Mouse (Mus musculus) bone marrow, adult 2 months (tissue): ENCODE results near the gene Jmjd1c.

Source experiments
- CTCF ChIP-seq: fragments of 200-500 bp; IDR thresholded peaks from 2 replicates; pipeline ENCODE4 v1.5.1; 2011; ENCODE audit warnings: low read length, control low read depth; ENCODE audit not compliant: control insufficient read depth, insufficient read depth
- POLR2A ChIP-seq: fragments of 200-500 bp; IDR thresholded peaks from 2 replicates; pipeline ENCODE4 v1.6.1; 2011; ENCODE audit warnings: low read depth, mild to moderate bottlenecking, control low read depth, low read length, borderline replicate concordance; ENCODE audit not compliant: control insufficient read depth

- TF ChIP-seq POLR2A (no peak), CTCF (no peak)
These were observed 34.1 kb upstream of the Jmjd1c start for GRCm38 (mm10) chr10:67061823-67062222.
